Mouse (Mus musculus): ENCODE measurements around the gene Phf24.
"Not testable (repeated sequence)": the region's sequence is repeated elsewhere in the genome, so short reads cannot be mapped to it uniquely, and the experiment has no call there.

Gene Phf24

GRCm38 (mm10) chr4:42950065-42950558 lies 33.7 kb downstream of the Phf24 start:
- DNase-seq (ENCODE audit: low spot score in 2 of 2): peak; percentile 91 to 94

DNA sequence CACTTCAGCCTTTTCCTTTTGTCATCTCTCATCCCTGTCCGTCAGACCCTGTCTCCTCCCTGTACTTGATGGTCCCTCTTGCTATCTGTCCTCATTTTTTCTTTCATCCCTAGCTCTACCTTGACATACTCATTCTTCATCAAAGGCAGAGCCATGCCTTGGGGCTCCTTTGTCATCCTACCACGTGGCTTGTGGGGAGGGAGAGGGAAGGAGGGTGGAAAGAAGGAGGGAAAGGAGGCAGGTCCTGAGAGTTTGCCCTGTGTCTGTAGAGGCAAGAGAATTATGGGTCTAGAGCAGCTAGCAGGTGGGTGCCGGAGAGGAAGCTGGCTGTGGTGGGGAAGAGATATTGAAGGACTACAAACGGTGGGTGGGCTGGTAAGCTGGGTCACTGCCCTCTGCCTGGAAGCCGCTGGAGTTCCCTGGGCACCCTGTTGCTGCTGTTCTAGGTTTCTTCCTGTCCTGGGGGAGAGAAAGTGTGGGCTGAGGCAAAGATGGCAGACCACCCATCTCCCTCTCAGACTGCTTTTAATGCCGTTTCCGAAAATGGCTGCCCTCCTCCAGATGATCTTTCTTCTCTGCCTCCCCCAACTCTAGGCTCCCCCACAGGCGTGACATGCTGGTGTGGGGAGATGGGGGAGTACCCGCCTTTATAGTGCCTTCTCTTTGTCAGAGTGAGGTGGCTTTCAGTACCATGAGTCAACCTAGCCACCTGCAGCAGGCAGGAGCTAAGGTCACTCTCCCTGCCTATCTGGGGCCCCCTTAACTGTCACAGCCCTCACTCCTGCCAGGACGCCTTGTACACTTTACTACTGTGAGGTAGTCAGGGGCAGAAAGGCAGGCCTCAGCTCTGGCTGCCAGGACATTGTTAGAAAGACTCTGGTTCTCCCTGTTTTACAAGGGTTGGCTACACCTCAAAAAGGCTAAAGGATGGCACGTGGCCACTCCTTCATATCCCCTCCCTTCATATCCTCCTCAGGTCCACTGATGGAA lies 35.0 kb downstream of the Phf24 start:
- peak; percentile 50 to 54 for DNase-seq (ENCODE audit: low spot score in 2 of 2)

- peak; percentile 48 to 54 for DNase-seq (ENCODE audit: low spot score in 2 of 2)
Observed at GRCm38 (mm10) chr4:42952563-42952962, 36.1 kb downstream of the Phf24 start.

GRCm38 (mm10) chr4:42953435-42954094 lies 37.1 kb downstream of the Phf24 start:
- peak; percentile 63 to 66 for DNase-seq (ENCODE audit: low spot score in 2 of 2)

DNA sequence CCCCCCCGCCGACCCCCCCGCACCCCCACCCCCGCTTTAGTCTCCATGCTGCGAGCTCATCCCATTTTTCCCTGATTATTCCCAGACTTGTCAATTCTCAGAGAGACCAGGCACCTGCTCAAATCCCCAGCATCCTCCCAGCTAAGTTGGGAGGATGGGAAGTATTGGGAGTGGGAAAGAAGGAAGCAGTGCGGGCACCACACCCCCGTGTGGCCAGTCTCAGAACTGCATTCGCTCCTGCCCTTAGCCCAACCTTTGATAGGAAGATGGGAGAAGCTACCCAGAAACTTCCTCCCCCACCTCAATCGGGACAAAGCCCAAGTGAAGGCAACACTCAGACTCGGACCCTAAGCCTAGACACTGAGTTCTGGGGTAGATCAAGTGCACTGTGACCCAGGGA lies 37.8 kb downstream of the Phf24 start:
- DNase-seq (ENCODE audit: low spot score in 2 of 2): peak; percentile 87 to 89

DNA sequence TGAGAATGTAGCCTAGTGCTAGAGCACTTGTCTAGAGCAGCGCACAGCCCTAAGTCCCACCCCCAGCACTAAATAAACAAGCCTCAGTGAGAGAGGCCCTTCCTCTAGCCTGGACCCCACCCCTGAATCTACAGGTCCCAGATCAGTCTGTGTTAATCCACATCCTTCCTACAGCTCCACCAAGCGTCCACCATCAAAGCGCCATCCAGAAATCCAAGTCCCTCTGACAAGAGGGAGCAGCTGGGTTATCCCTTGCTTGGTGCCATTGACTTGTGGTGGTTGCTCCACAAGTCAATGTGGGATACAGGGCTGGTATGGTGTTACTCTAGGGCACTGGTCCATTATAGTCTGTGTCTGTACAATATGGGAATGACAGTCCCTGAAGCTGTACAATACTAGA lies 38.7 kb downstream of the Phf24 start:
- no peak for DNase-seq (ENCODE audit: low spot score in 2 of 2)

GRCm38 (mm10) chr4:42956581-42956980 lies 40.1 kb downstream of the Phf24 start:
- DNase-seq (ENCODE audit: low spot score in 2 of 2): no peak

DNA sequence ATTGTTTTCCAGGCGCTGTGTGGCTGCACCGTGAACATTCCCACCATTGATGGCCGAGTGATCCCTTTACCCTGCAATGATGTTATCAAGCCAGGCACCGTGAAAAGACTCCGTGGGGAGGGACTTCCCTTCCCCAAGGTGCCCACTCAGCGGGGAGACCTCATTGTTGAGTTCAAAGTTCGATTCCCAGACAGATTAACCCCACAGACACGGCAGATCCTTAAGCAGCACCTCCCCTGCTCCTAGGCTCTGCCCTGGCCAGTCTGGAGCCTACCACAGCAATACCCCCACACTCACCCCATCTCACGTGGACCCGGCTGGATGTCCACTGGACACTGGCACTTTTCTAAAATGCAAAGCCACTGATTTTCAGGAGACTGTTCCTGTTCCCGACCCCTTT lies 40.8 kb downstream of the Phf24 start:
- DNase-seq (ENCODE audit: low spot score in 2 of 2): peak in 1 of 2 experiments; percentile 15

DNA sequence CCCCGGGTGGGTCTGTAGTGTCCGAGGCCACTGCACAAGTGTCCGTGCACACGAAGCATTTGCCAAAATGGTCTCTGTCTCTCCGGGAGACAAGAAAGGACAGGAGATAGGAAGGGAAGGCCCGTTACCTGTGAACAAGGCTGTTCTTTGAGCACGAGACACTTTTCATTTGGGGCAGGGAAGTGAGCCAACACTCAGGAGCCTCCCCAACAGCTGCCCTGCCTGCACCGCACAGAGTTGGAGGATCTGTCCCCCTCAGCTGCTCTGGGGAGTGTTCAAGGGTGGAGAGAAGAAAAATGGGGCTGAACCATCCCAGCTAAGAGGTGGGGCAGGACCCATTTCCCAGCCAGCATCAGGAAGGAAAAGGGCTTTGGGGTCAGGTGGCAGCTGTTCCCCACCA lies 41.5 kb downstream of the Phf24 start:
- no peak for DNase-seq (ENCODE audit: low spot score in 2 of 2)

- no peak for DNase-seq (ENCODE audit: low spot score in 2 of 2)
Observed at GRCm38 (mm10) chr4:42958942-42959341, 42.5 kb downstream of the Phf24 start.

GRCm38 (mm10) chr4:42959382-42959781 lies 42.9 kb downstream of the Phf24 start:
- DNase-seq (ENCODE audit: low spot score in 2 of 2): peak in 1 of 2 experiments; percentile 61

GRCm38 (mm10) chr4:42961592-42961991 lies 45.1 kb downstream of the Phf24 start:
- DNase-seq (ENCODE audit: low spot score in 2 of 2): peak; percentile 82 to 83

GRCm38 (mm10) chr4:42963480-42963879 lies 47.0 kb downstream of the Phf24 start:
- DNase-seq (ENCODE audit: low spot score in 2 of 2): no peak

DNA sequence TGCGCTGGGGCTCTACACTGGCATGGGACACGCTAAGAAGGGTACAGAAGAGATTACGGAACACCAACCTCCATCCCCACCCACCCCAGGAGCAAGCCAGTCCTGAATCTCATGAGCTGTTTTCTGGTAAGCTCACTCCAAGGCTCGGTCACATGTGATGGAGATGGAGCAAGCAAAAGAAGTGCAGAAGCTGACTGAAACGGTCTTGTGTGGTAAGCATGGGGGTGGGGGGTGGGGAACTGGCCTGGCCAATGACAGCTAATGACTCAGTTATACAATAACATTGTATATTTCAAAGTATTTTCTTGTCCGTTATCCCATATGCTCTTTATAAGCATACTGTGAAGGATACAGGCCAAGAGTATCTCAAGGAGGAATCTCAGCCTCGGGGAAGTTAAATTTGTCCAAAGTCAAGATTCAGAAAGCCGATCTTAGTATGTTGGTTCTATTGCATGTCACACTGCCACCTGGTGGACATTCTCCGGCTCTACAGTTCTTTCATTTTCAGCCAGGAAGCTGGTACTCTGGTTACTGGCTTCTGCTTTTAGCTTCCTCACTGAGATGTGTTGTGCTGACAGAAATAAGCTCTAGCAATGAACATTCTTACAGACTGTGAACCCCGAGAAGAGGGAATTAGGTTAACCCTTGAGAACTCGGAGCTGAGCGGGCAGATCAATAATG lies 48.7 kb downstream of the Phf24 start:
- DNase-seq (ENCODE audit: low spot score in 2 of 2): peak; percentile 78 to 79

DNA sequence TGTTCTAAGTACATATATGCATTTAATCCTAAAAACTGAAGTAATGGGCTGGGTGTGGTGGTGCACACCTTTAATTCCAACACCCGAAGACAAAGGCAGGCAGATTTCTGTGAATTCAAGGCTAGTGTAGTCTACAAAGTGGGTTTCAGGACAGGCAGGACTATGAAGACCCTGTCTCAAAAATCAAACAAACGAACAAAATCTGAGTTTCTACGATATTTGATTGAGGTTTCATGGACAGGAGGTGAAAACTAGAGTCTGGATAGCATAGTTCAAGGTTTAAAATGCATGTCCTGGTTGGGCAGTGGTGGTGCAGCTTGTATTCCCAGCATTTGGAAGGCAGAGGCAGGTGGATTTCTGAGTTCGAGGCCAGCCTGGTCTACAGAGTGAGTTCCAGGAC lies 52.8 kb downstream of the Phf24 start, which contains the start of gene 1700022I11Rik:
Gene 1700022I11Rik, plus strand, starts transcription at position 301 of the 400 bp plus-strand sequence.
- no peak for DNase-seq (ENCODE audit: low spot score in 2 of 2)

- DNase-seq (ENCODE audit: low spot score in 2 of 2): no peak
Observed at GRCm38 (mm10) chr4:42972952-42973351, 56.5 kb downstream of the Phf24 start.

DNA sequence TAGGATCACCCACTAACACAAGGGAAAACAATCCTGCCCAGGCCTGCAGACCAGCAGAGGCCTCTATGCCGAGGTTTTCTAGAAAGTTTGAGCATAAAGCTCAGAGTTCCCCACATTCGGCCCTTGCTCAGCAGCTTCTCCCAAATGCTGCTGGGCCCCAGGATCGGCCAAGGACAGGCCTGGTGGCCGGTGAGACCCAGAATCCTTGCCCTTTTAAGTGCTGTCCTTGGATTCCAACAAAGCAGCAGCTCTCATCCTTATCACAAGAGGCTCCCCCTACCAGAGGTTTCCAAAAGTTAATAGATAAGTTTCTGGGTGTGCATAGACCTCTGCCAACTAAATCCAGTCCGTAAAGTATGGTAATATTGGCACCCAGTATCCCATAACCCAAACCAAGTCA lies 57.4 kb downstream of the Phf24 start:
- DNase-seq (ENCODE audit: low spot score in 2 of 2): no peak

GRCm38 (mm10) chr4:42978062-42978461 lies 61.6 kb downstream of the Phf24 start:
- DNase-seq (ENCODE audit: low spot score in 2 of 2): no peak

DNA sequence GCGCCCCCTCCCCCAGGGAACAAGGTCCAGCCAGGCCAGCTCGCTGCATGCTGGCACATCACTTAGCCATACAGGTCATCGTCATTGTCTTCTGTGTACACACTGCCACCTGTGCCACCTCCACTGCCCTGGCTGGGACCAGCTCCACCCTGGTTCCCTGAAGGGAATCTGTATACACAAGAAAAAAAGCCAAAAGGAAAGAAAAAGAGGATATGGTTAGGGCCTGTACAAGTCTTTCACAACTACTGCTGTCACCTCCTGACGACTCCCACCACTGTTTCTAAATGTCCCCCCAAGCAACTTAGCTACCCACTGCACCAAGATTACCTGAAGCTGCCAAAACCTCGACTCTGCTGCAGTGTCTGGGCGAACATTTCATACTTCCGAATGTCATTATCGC lies 64.0 kb downstream of the Phf24 start:
- not testable (repeated sequence) for DNase-seq (ENCODE audit: low spot score in 2 of 2)

DNA sequence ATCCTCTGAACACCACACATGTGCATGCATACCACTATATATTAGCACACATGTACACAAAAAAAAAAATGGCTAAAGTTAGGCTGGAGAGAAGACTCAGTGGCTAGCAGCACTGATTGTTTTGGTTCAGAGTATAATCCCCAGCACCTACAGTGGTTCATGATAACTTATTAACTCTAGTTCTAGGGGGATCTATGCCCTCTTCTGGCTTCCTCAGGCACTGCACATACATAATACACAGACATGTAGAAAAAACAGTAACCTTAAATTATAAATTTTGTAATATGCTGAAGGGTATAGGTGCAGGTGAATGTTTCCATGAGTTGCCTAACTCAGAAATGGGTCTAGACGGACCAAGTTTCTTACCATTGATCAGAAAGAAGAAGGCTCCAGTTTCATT lies 71.8 kb downstream of the Phf24 start:
- DNase-seq (ENCODE audit: low spot score in 2 of 2): no peak
